Mouse (Mus musculus): ENCODE results near the gene Mertk.

GRCm38 (mm10) chr2:128715979-128716378 lies 17.2 kb downstream of the Mertk start:
- TF ChIP-seq GATA1 (IDR thresholded peaks at IDR 0.05; ENCODE audit: borderline replicate concordance, low read length) (no peak), FLI1 (IDR thresholded peaks at IDR 0.05; ENCODE audit: low read length) (no peak)

Measured in megakaryocyte, embryonic 14.5 days (primary cell).